Mouse (Mus musculus) testis, adult 2 months (tissue): Measurements from ENCODE around the gene Rgs6.

Experiments used
- CTCF ChIP-seq: fragments of 200-500 bp; IDR thresholded peaks from 2 replicates; pipeline ENCODE4 v1.5.1; 2012; ENCODE audit warnings: low read depth, mild to moderate bottlenecking, inconsistent platforms, low read length, moderate library complexity; ENCODE audit not compliant: control insufficient read depth, insufficient read depth, insufficient replicate concordance
- POLR2A ChIP-seq: fragments of 200-500 bp; IDR thresholded peaks from 2 replicates; pipeline ENCODE4 v1.6.1; 2012; ENCODE audit warnings: low read depth, mild to moderate bottlenecking, inconsistent platforms, low read length, moderate library complexity; ENCODE audit not compliant: control insufficient read depth

DNA sequence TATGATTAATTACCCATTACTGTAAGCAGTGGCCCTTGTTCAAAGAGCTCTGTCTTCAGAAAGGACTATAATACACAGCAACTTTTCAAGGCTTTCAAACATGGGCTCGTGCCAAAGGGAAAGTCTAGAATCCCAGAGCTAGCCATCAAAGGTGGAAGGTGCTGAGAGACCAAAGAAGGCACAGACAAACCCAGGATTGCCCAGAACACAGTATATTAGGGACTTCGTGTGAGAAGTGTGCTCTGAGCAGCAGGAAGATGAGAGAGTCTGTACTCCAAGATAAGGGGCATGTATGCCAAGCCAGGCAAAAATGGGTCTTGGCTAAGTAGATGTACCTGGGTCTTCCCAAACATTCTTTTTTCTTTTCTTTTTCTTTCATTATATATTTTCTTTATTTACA, 553.1 kb downstream of the Rgs6 start:
- TF ChIP-seq POLR2A = no peak
- no peak for TF ChIP-seq CTCF
